Mouse (Mus musculus) forebrain, postnatal 0 days (tissue): ENCODE data around the gene Slc12a6. TPM values are rescaled to one million over a fixed set of nuclear protein-coding genes. Genes with fewer than 3 reads are reported as not detected.
A peak's percentile ranks its signal among the peaks of the same experiment; 100 is the strongest.

Experiments
- ATAC-seq: fragments of 200-750 bp; cut with Nextera tagmentation; 2 replicates; pipeline ENCODE4 v1.8.0; 2017; ENCODE audit warnings: mild to moderate bottlenecking, moderate library complexity
- DNase-seq: peaks from one replicate; pipeline ENCODE4 v3.0.0-alpha.2; 2015
- H3K27ac ChIP-seq: fragments of 300-500 bp; sonication (generic); 2 replicates; pipeline ENCODE4 v1.5.1; 2014; ENCODE audit warnings: low read depth, mild to moderate bottlenecking, antibody characterized with exemption, low read length, moderate library complexity, mixed read lengths
- H3K27me3 ChIP-seq: fragments of 300-500 bp; sonication (generic); 2 replicates; pipeline ENCODE4 v1.6.1; 2014; ENCODE audit warnings: mild to moderate bottlenecking, low read length, mixed read lengths; ENCODE audit not compliant: insufficient read depth
- H3K36me3 ChIP-seq: fragments of 300-500 bp; sonication (generic); 2 replicates; pipeline ENCODE4 v1.6.1; 2014; ENCODE audit warnings: mild to moderate bottlenecking, moderate library complexity; ENCODE audit not compliant: insufficient read depth
- H3K4me1 ChIP-seq: fragments of 300-500 bp; sonication (generic); 2 replicates; pipeline ENCODE4 v1.6.1; 2014; ENCODE audit warnings: antibody characterized with exemption; ENCODE audit not compliant: insufficient read depth
- H3K4me2 ChIP-seq: fragments of 300-500 bp; sonication (generic); 2 replicates; pipeline ENCODE4 v1.6.1; 2014; ENCODE audit warnings: low read depth, mild to moderate bottlenecking, moderate library complexity
- H3K4me3 ChIP-seq: fragments of 300-500 bp; sonication (generic); 2 replicates; pipeline ENCODE4 v1.5.1; 2014; ENCODE audit warnings: low read depth, low read length, mixed read lengths
- H3K9ac ChIP-seq: fragments of 300-500 bp; sonication (generic); 2 replicates; pipeline ENCODE4 v1.6.1; 2014; ENCODE audit warnings: mild to moderate bottlenecking
- H3K9me3 ChIP-seq: fragments of 300-500 bp; sonication (generic); 2 replicates; pipeline ENCODE4 v1.6.1; 2016; ENCODE audit warnings: low read length
- CTCF ChIP-seq: sonication (generic); IDR thresholded peaks from 2 replicates; pipeline ENCODE4 v1.5.1; 2016; ENCODE audit warnings: antibody characterized with exemption, control low read depth, low read depth
- WGBS: fragments of 180-500 bp; shearing (Covaris S2); extraction: QIAGEN DNeasy Blood & Tissue Kit; methylation state at CpG from one replicate; pipeline ENCODE4 v1.1.7; 2014; 5-methylcytosine and 5-hydroxymethylcytosine counted together
- polyA plus RNA-seq: library from polyadenylated mRNA; unstranded; fragments of >200 nt; fragmentation: Nextera tagmentation; extraction: Ambion mirVana; gene quantifications from 2 replicates; pipeline ENCODE4 v1.2.1, GENCODE M21; 2015
- total RNA-seq: library from RNA; depleted of rRNA; stranded (reverse); fragments of >200 nt; gene quantifications from 2 replicates; pipeline ENCODE4 v1.2.3, GENCODE M21; 2014

Slc12a6 gene
- total and polyA plus RNA-seq, 2 experiments from 2014 or later, result 10.6 to 69.3 TPM

DNA sequence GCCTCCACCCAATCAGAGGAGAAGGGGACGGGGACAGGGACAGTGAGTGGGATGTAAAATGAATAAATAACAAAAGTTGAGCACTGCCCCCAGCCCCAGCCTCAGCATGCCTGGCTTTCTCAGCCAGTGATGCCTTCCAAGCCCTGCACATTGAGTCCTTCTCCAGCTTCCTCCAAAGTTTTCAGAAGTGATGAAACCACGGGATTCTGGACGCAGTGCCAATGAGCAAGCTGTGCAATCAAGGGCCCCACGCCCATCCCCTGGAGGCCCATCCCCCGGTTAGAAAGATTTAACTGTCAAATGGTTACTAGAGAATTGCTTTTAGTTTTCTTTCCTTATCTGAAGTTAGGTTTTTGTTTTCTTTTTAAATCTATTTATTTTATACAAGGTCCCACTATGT, 104.3 kb downstream of the Slc12a6 start:
- H3K4me2 ChIP-seq, result no peak overlapping the region
- no peak overlapping the region for H3K9ac ChIP-seq
- DNase-seq (no peak), ATAC-seq (no peak)
- H3K27ac ChIP-seq, result no peak overlapping the region
- no peak for TF ChIP-seq CTCF
- peaks cover 9% of the 10 kb centered on the region; the same call in 1 of the 2 replicates for H3K4me1 ChIP-seq
- H3K4me3 ChIP-seq, result no peak overlapping the region
- 67% methylated on average over 5 of the region's 5 CpGs for WGBS
- H3K36me3 ChIP-seq, result no peaks in the 10 kb centered on the region
- no peaks in the 10 kb centered on the region; the same call in 1 of the 2 replicates for H3K27me3 ChIP-seq
- no peaks in the 10 kb centered on the region for H3K9me3 ChIP-seq

DNA sequence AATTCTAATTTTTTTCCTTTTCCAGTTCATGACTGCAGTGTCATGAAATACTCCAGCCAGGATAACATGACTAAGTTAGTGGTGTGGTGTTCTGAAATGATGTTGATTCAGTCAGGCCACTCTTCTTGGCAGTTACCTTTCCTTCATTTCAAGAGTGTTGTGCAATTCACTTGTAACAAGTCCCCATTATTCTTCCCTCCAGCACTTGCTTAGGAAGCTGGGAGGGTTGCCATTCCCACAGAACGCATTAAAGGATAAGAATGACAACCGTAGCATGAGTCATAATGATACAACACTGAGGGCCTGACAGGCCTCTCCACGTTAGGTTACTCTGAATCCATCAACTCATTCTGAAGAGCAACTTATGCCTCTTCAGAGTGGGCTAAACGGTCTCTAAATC, 107.5 kb downstream of the Slc12a6 start:
- Histone ChIP-seq H3K4me3 (no peak overlapping the region), H3K4me1 (no peaks in the 10 kb centered on the region), H3K27me3 (no peaks in the 10 kb centered on the region; the same call in 1 of the 2 replicates), H3K4me2 (no peak overlapping the region), H3K36me3 (no peaks in the 10 kb centered on the region), H3K9me3 (no peaks in the 10 kb centered on the region), H3K27ac (no peak overlapping the region), H3K9ac (no peak overlapping the region)
- TF ChIP-seq CTCF, result no peak
- DNase-seq (no peak), ATAC-seq (no peak)
- WGBS, result 55% methylated on average over 4 of the region's 4 CpGs

DNA sequence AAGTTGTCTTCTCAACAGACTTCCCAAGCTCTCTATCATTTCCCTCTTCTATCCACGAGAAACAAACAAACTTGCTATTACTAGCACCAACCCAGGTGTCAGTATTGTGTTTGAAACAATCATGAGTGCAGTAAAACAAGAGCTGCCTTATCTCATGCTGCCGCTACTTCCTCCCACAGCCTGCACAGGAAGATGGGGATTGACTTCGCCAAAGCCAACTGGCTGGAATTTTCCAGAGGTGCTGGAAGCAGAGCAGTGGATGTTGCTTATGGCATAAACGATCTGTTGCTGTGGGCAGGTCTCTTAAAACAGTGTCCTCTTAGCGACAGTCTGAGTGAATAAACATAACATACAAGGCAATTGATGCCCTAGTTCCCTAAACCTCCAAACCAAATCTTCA, 109.0 kb downstream of the Slc12a6 start:
- DNase-seq (no peak), ATAC-seq (no peak)
- H3K9me3 ChIP-seq, result no peaks in the 10 kb centered on the region
- no peak overlapping the region for H3K27ac ChIP-seq
- no peak overlapping the region for H3K4me3 ChIP-seq
- no peaks in the 10 kb centered on the region for H3K4me1 ChIP-seq
- TF ChIP-seq CTCF, result no peak
- H3K27me3 ChIP-seq, result no peaks in the 10 kb centered on the region; the same call in 1 of the 2 replicates
- no peaks in the 10 kb centered on the region for H3K36me3 ChIP-seq
- H3K9ac ChIP-seq, result no peak overlapping the region
- H3K4me2 ChIP-seq, result no peak overlapping the region
- whole genome bisulfite sequencing, result 67% methylated on average over 5 of the region's 5 CpGs

DNA sequence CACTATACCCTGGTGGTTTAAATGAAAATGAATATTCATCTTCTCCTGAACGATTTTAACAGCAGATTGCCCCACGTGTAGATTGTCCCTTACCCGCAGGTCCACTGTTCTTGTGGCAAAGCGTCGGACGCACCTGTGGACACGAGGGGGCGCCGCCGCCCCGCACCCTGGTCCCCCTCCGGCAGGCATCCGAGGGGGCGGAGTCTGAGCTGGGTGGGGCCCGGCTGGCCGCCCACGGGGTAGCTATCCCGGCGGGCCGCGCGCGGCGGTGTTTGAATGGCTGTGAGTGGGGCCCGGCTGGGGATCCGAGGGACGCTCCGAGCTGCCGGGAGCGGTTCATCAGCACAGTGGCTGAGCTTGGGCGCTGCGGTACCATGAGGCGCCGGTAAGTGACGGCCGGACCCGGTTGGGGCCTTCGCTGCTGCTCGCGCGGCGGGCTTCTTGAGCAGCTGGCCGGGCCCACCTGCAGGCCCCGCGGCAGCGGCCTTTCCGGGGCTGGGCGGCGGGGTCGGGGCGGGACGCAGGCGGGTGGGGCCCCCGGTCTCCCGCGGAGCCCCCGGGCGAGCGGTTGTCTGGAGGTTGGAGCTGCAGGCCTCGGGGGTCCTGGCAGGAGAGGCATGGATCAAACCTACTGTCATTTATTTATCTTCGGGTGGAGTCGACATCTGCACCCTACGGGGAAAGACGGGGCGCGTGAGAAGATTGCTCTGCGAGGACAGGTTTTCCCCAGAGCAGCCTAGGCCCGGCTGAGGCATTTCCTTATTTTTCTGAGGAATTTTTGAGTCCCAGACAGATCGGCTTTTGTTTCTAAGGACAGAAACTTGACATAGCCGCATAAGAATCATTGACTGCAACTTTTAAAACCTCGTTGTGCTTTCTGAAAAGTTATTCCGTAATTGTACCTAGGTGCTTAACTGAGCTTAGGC, 113.6 kb downstream of the Slc12a6 start, which contains the start of gene Katnbl1:
Katnbl1 (plus strand) TSS at position 239 of the 926 bp plus-strand sequence.
- Histone ChIP-seq H3K4me3 (peak within 1 kb of the TSS; percentile 99), H3K27ac (peak within 1 kb of the TSS; percentile 87), H3K4me2 (peak within 1 kb of the TSS; percentile 57), H3K27me3 (no peaks in the 10 kb centered on the region), H3K36me3 (no peaks in the 10 kb centered on the region), H3K9ac (peak within 1 kb of the TSS; percentile 95), H3K4me1 (peaks cover 6% of the 10 kb centered on the region), H3K9me3 (no peaks in the 10 kb centered on the region)
- peak; percentile 93 for TF ChIP-seq CTCF
- peak; percentile 99 for ATAC-seq
- under 1% methylated on average over 72 of the region's 72 CpGs for WGBS
- peak; percentile 94 for DNase-seq

DNA sequence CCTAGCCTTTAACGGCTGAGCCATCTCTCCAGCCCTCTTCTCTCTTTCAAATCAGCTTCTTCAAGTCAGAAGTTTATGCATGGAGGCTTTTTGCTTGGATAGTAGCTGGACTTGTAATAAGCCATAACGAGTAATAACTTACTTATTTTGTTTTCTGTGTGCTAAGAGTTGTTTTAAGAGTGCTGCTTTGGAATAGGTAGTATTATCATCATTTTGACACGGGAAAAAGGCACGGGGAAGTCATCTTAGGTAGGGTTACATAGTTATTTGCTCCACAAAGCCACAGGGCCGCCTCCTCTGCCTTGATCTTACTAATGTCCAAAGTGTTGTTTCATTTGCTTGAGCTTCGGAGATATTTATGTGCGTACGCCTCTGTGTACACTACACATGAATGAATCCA, 114.5 kb downstream of the Slc12a6 start:
- WGBS, result 38% methylated on average over 8 of the region's 8 CpGs

DNA sequence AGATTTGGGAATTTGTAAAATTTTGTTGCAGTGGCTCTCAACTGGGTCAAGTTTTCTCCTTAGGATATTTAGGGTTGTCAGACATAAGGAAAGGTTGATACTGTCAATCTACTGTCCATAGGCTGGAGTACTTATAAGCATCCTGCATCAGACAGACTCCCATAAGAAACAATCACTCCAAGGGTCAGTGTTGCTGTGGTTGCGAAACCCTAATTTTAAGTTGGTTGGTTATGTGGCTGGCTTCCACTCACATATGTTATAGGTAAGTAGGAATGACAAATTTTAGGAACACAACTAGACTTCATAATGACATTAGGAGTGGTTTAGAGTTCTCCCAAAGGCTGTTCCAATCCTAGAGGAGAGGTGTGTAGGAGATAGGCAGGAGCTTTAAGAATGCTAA, 115.6 kb downstream of the Slc12a6 start:
- 95% methylated on average over 1 of the region's 1 CpGs for WGBS
- Histone ChIP-seq H3K4me1 (peaks cover 6% of the 10 kb centered on the region), H3K4me2 (no peak overlapping the region), H3K36me3 (no peaks in the 10 kb centered on the region), H3K27ac (no peak overlapping the region), H3K4me3 (no peak overlapping the region), H3K9me3 (no peaks in the 10 kb centered on the region), H3K9ac (no peak overlapping the region), H3K27me3 (no peaks in the 10 kb centered on the region)
- DNase-seq, result no peak
- no peak for ATAC-seq
- no peak for TF ChIP-seq CTCF

More for the DNA sequence above, 114.5 kb downstream of the Slc12a6 start:
- Histone ChIP-seq H3K27ac (no peak overlapping the region), H3K27me3 (no peaks in the 10 kb centered on the region), H3K4me3 (peak overlapping the region; percentile 99), H3K4me1 (peaks cover 6% of the 10 kb centered on the region), H3K4me2 (peak overlapping the region; percentile 57), H3K9ac (peak overlapping the region; percentile 95), H3K9me3 (no peaks in the 10 kb centered on the region), H3K36me3 (no peaks in the 10 kb centered on the region)
- DNase-seq (no peak), ATAC-seq (no peak)
- TF ChIP-seq CTCF, result no peak

DNA sequence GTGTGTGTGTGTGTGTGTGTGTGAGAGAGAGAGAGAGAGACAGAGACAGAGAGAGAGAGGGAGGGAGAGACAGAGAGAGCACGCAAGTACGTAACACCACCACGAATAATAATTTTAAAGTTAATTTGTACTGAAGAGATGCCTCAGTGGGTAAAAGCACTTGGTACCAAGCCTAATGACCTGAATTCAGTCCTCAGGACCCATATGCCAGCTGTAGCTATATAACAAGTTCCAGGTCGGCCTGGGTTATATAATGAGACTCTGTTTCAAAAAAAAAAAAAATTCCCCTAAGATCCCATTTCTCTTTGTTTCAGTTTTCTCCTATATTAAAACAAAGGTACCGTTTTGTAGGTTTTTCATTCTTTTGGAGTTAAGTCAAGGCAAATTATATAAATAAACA, 125.2 kb downstream of the Slc12a6 start:
- H3K27ac ChIP-seq, result no peak overlapping the region
- H3K36me3 ChIP-seq, result no peaks in the 10 kb centered on the region
- no peaks in the 10 kb centered on the region for H3K4me1 ChIP-seq
- WGBS, result 85% methylated on average over 5 of the region's 5 CpGs
- DNase-seq, result no peak
- H3K9ac ChIP-seq, result no peak overlapping the region
- no peak overlapping the region for H3K4me2 ChIP-seq
- H3K9me3 ChIP-seq, result no peaks in the 10 kb centered on the region
- no peaks in the 10 kb centered on the region for H3K27me3 ChIP-seq
- ATAC-seq, result no peak
- no peak overlapping the region for H3K4me3 ChIP-seq
- TF ChIP-seq CTCF, result no peak
